ENCODE assay signal across 8 mouse cellular contexts in the genomic region with DNA sequence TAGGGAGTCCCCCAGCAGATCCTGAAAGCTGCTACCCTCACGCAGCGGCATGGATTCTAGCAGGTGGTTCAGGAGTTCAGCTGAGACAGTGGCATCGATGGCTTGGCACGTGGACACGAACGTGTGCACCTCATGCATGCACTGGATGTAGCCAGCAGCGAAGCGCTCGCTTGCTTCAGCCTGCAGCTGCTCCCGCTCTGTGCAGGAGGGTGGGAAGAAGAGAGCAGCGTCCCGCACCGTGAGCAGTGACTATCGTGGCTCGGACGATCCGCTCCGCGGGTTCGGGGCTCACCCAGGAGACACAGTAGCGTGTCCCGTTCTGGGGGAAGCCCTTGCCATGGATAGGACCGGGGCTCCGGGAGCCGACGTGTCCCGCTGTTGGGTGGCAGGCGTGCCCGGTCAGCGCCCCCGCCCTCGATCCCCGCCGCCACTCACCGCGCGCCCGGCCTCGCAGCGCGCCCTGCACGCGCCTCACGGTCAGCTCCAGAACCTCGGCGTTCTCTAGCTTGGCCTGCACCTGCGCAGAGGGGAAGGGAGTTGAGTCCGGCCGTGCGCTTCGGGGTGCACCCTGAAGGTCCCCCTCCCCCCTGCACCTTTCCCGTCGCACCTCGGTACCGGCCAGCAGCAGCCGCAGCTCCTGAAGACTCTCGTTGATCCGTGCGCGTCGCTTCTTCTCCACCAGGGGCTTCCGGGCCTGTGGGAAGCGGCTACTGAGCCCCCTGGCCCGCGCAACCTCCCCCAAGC. TPM values are rescaled to one million over a fixed set of nuclear protein-coding genes. Genes with fewer than 3 reads are reported as not detected.
A peak's percentile ranks its signal among the peaks of the same experiment; 100 is the strongest.
DNase-seq lines count a peak whose midpoint lies in the region; ATAC-seq and TF ChIP-seq lines count a peak whose summit lies in the region.

No protein-coding gene starts in this region.

- H3K9me3 ChIP-seq in embryonic facial prominence, embryonic 14.5 days (ENCODE audit: control insufficient read depth, low read length) = no peaks in the 10 kb centered on the region
- no peaks in the 10 kb centered on the region for H3K9me3 ChIP-seq in hindbrain, postnatal 0 days (ENCODE audit: low read length)
- H3K9me3 ChIP-seq in liver, embryonic 14.5 days (ENCODE audit: control insufficient read depth, low read length) = no peaks in the 10 kb centered on the region

- H3K4me1 ChIP-seq in embryonic facial prominence, embryonic 14.5 days (ENCODE audit: control insufficient read depth, insufficient read depth, low read length) = peaks cover 19% of the 10 kb centered on the region
- peaks cover 9% of the 10 kb centered on the region; the same call in 1 of the 2 replicates for H3K4me1 ChIP-seq in hindbrain, postnatal 0 days (ENCODE audit: insufficient read depth, low read length)
- H3K4me1 ChIP-seq in liver, embryonic 14.5 days (replicated peaks; ENCODE audit: control insufficient read depth in 2 of 2, insufficient read depth in 2 of 2, low read length in 1 of 2) = no peaks in the 10 kb centered on the region; a peak in 1 of 4 replicates

- peak overlapping the region; percentile 63 for H3K4me3 ChIP-seq in embryonic facial prominence, embryonic 14.5 days (ENCODE audit: low read depth, low read length)
- H3K4me3 ChIP-seq in hindbrain, postnatal 0 days (ENCODE audit: low read length) = peak overlapping the region; percentile 65
- peak overlapping the region; percentile 69 for H3K4me3 ChIP-seq in liver, embryonic 14.5 days (ENCODE audit: insufficient read depth in 1 of 2, low read depth in 2 of 2, low read length in 2 of 2)

- 0 out of 2 replicates have a peak, but pooled peaks cover 5% of the 10 kb centered on the region for H3K27me3 ChIP-seq in embryonic facial prominence, embryonic 14.5 days (replicated peaks; ENCODE audit: control insufficient read depth, insufficient read depth, low read length)
- H3K27me3 ChIP-seq in hindbrain, postnatal 0 days (ENCODE audit: insufficient read depth, low read length) = no peaks in the 10 kb centered on the region
- H3K27me3 ChIP-seq in liver, embryonic 14.5 days (ENCODE audit: control insufficient read depth, insufficient read depth, low read length) = peaks cover 3% of the 10 kb centered on the region; the same call in 1 of the 2 replicates

- peak; percentile 3; the same call in 1 of the 2 replicates for ATAC-seq in embryonic facial prominence, embryonic 14.5 days (ENCODE audit: low read depth)
- peak; percentile 27 for ATAC-seq in hindbrain, postnatal 0 days
- ATAC-seq in liver, embryonic 14.5 days (ENCODE audit: insufficient read depth) = peak; percentile 46

- H3K9ac ChIP-seq in embryonic facial prominence, embryonic 14.5 days (ENCODE audit: low read depth, low read length) = peak overlapping the region; percentile 74
- peak overlapping the region; percentile 83 for H3K9ac ChIP-seq in hindbrain, postnatal 0 days (replicated peaks; ENCODE audit: low read length)
- peak overlapping the region; percentile 77 for H3K9ac ChIP-seq in liver, embryonic 14.5 days (replicated peaks)

- no peak for TF ChIP-seq EP300 in liver, embryonic 14.5 days (IDR thresholded peaks at IDR 0.05; ENCODE audit: low read depth)

- WGBS in embryonic facial prominence, embryonic 14.5 days = 3% methylated on average over 7 of the region's 65 CpGs
- under 1% methylated on average over 65 of the region's 65 CpGs for WGBS in hindbrain, postnatal 0 days
- 5% methylated on average over 65 of the region's 65 CpGs for WGBS in liver, embryonic 14.5 days (ENCODE audit: insufficient replicate concordance)

- DNase-seq in ovary, postnatal 36 days (ENCODE audit: low spot score) = peak; percentile 34
- DNase-seq in ovary, adult 18-20 months (ENCODE audit: low spot score) = no peak
- peak; percentile 53 to 64 for DNase-seq in adrenal gland, postnatal 36 days
- peak; percentile 44 for DNase-seq in embryonic facial prominence, embryonic 14.5 days (ENCODE audit: low spot score)
- DNase-seq in hindbrain, postnatal 0 days (ENCODE audit: low spot score) = peak; percentile 57
- DNase-seq in liver, embryonic 14.5 days (ENCODE audit: low read depth in 3 of 3, low spot score in 3 of 3) = no peak
- peak; percentile 65 for DNase-seq in retina, postnatal 1 day
- no peak for DNase-seq in thymus, postnatal 0 days (ENCODE audit: low spot score)

- peak overlapping the region; percentile 72; the same call in 1 of the 2 replicates for H3K27ac ChIP-seq in embryonic facial prominence, embryonic 14.5 days (replicated peaks; ENCODE audit: low read depth, low read length)
- peak overlapping the region; percentile 91 for H3K27ac ChIP-seq in hindbrain, postnatal 0 days
- H3K27ac ChIP-seq in liver, embryonic 14.5 days = no peak overlapping the region

- H3K4me2 ChIP-seq in embryonic facial prominence, embryonic 14.5 days (ENCODE audit: low read depth, low read length) = peak overlapping the region; percentile 95
- peak overlapping the region; percentile 96 for H3K4me2 ChIP-seq in hindbrain, postnatal 0 days (ENCODE audit: low read depth, low read length)
- peak overlapping the region; percentile 97 for H3K4me2 ChIP-seq in liver, embryonic 14.5 days (ENCODE audit: low read depth)

- peak; percentile 59 for TF ChIP-seq CTCF in hindbrain, postnatal 0 days (IDR thresholded peaks at IDR 0.05; ENCODE audit: low read depth)
- 0 out of 2 replicates have a peak, but pooled peaks have one; percentile 22 for TF ChIP-seq CTCF in liver, embryonic 14.5 days (IDR thresholded peaks at IDR 0.05; ENCODE audit: low read depth)

- no peaks in the 10 kb centered on the region for H3K36me3 ChIP-seq in embryonic facial prominence, embryonic 14.5 days (ENCODE audit: control insufficient read depth, insufficient read depth, low read length)
- H3K36me3 ChIP-seq in hindbrain, postnatal 0 days (ENCODE audit: insufficient read depth, low read length) = peaks cover 10% of the 10 kb centered on the region; the same call in 1 of the 2 replicates
- no peaks in the 10 kb centered on the region for H3K36me3 ChIP-seq in liver, embryonic 14.5 days (replicated peaks; ENCODE audit: control insufficient read depth, insufficient read depth, low read depth)

RNA-seq across cellular contexts. Expression of gene Hes6, which starts 1.4 kb away (rescaled TPM):
- 100 to 1,000 TPM; 274 to 679 TPM for total RNA-seq in adrenal gland, postnatal 36 days (2021)
- 106 and 114 TPM in 2 replicates for polyA plus RNA-seq in embryonic facial prominence, embryonic 14.5 days (2014; fragmentation: Nextera tagmentation; extraction: Ambion mirVana)
- 154 and 160 TPM in 2 replicates for total RNA-seq in hindbrain, postnatal 0 days (2014; rRNA removed)
- polyA plus RNA-seq in hindbrain, postnatal 0 days (2015; fragmentation: Nextera tagmentation; extraction: Ambion mirVana) = 129 and 131 TPM in 2 replicates
- polyA plus RNA-seq in liver, embryonic 14.5 days (2012; rRNA removed) = 11.2 and 12.9 TPM in 2 replicates
- polyA plus RNA-seq in liver, embryonic 14.5 days (2014; fragmentation: Nextera tagmentation; extraction: Ambion mirVana) = 14.5 and 15.1 TPM in 2 replicates
- polyA plus RNA-seq in thymus, postnatal 0 days (2015; fragmentation: Nextera tagmentation; extraction: Ambion mirVana) = 216 and 236 TPM in 2 replicates

RNA-seq across cellular contexts. Expression of gene Ilkap, which starts 13.8 kb away (rescaled TPM):
- total RNA-seq in adrenal gland, postnatal 36 days (2021) = 100 to 1,000 TPM in 1 of 2 experiments, 10 to 100 TPM in 1; 97.0 to 132 TPM
- polyA plus RNA-seq in embryonic facial prominence, embryonic 14.5 days (2014; fragmentation: Nextera tagmentation; extraction: Ambion mirVana) = 138 and 146 TPM in 2 replicates
- total RNA-seq in hindbrain, postnatal 0 days (2014; rRNA removed) = 66.7 and 66.9 TPM in 2 replicates
- 119 and 120 TPM in 2 replicates for polyA plus RNA-seq in hindbrain, postnatal 0 days (2015; fragmentation: Nextera tagmentation; extraction: Ambion mirVana)
- polyA plus RNA-seq in liver, embryonic 14.5 days (2012; rRNA removed) = 30.9 and 46.0 TPM in 2 replicates
- 62.1 and 65.8 TPM in 2 replicates for polyA plus RNA-seq in liver, embryonic 14.5 days (2014; fragmentation: Nextera tagmentation; extraction: Ambion mirVana)
- polyA plus RNA-seq in thymus, postnatal 0 days (2015; fragmentation: Nextera tagmentation; extraction: Ambion mirVana) = 129 and 133 TPM in 2 replicates

RNA-seq across cellular contexts. Expression of gene Erfe, which starts 46.2 kb away (rescaled TPM):
- total RNA-seq in adrenal gland, postnatal 36 days (2021) = 10 to 100 TPM in 1 of 2 experiments, 1 to 10 TPM in 1; 3.8 to 42.2 TPM
- 1.5 and 2.5 TPM in 2 replicates for polyA plus RNA-seq in embryonic facial prominence, embryonic 14.5 days (2014; fragmentation: Nextera tagmentation; extraction: Ambion mirVana)
- total RNA-seq in hindbrain, postnatal 0 days (2014; rRNA removed) = 0.25 and 0.42 TPM in 2 replicates
- polyA plus RNA-seq in hindbrain, postnatal 0 days (2015; fragmentation: Nextera tagmentation; extraction: Ambion mirVana) = 0.15 and 0.19 TPM in 2 replicates
- 2.2 and 2.7 TPM in 2 replicates for polyA plus RNA-seq in liver, embryonic 14.5 days (2012; rRNA removed)
- polyA plus RNA-seq in liver, embryonic 14.5 days (2014; fragmentation: Nextera tagmentation; extraction: Ambion mirVana) = 2.3 and 2.4 TPM in 2 replicates
- 1.1 and 1.3 TPM in 2 replicates for polyA plus RNA-seq in thymus, postnatal 0 days (2015; fragmentation: Nextera tagmentation; extraction: Ambion mirVana)

RNA-seq across cellular contexts. Expression of gene Per2, which starts 46.7 kb away (rescaled TPM):
- 10 to 100 TPM; 37.1 to 84.7 TPM for total RNA-seq in adrenal gland, postnatal 36 days (2021)
- polyA plus RNA-seq in embryonic facial prominence, embryonic 14.5 days (2014; fragmentation: Nextera tagmentation; extraction: Ambion mirVana) = 3.9 and 4.7 TPM in 2 replicates
- total RNA-seq in hindbrain, postnatal 0 days (2014; rRNA removed) = 10.0 and 12.0 TPM in 2 replicates
- 4.2 and 5.1 TPM in 2 replicates for polyA plus RNA-seq in hindbrain, postnatal 0 days (2015; fragmentation: Nextera tagmentation; extraction: Ambion mirVana)
- 3.3 and 3.7 TPM in 2 replicates for polyA plus RNA-seq in liver, embryonic 14.5 days (2012; rRNA removed)
- 1.6 and 2.2 TPM in 2 replicates for polyA plus RNA-seq in liver, embryonic 14.5 days (2014; fragmentation: Nextera tagmentation; extraction: Ambion mirVana)
- polyA plus RNA-seq in thymus, postnatal 0 days (2015; fragmentation: Nextera tagmentation; extraction: Ambion mirVana) = 0.95 and 1.1 TPM in 2 replicates

Comparison
In these comparisons a context has a peak if more than half of its experiments do, and no peak if none do; other contexts are left out.
1. DNase-seq: peak in ovary, postnatal 36 days (single experiment), adrenal gland, postnatal 36 days (2 of 2), embryonic facial prominence, embryonic 14.5 days (single experiment), hindbrain, postnatal 0 days (single experiment) and retina, postnatal 1 day (single experiment); none in ovary, adult 18-20 months (single experiment), liver, embryonic 14.5 days (0 of 3) and thymus, postnatal 0 days (single experiment).
2. Peak in every context shown above with its lines, with median percentiles within 50 percentile points of each other: ATAC-seq, H3K4me2 ChIP-seq, H3K4me3 ChIP-seq and H3K9ac ChIP-seq.